Mouse (Mus musculus) cortical plate, adult 2 months (tissue): ENCODE results near the gene 1110059E24Rik.

Experiments used
- CTCF ChIP-seq: fragments of 200-500 bp; IDR thresholded peaks from 2 replicates; pipeline ENCODE4 v1.5.1; 2011; ENCODE audit warnings: mild to moderate bottlenecking, control low read depth, low read length; ENCODE audit not compliant: insufficient read depth; ENCODE audit errors: extremely low read depth
- POLR2A ChIP-seq: fragments of 200-500 bp; IDR thresholded peaks from 2 replicates; pipeline ENCODE4 v1.6.1; 2011; ENCODE audit warnings: mild to moderate bottlenecking, low read length, control low read depth; ENCODE audit not compliant: insufficient read depth; ENCODE audit errors: extremely low read depth

- no peak for TF ChIP-seq POLR2A
- no peak for TF ChIP-seq CTCF
Observed at GRCm38 (mm10) chr19:21581404-21581803, 71.4 kb downstream of the 1110059E24Rik start.
